Mouse (Mus musculus): ENCODE measurements around the gene Thbs3. TPM values are rescaled to one million over a fixed set of nuclear protein-coding genes. Genes with fewer than 3 reads are reported as not detected.

Gene Thbs3
- total and polyA plus RNA-seq, 2 experiments from 2014 or later, result 17.4 to 26.4 TPM

GRCm38 (mm10) chr3:89268916-89269315 lies 53.9 kb downstream of the Thbs3 start:
- H3K4me2 ChIP-seq (ENCODE audit: low read depth, low read length), result no peak overlapping the region
- H3K4me3 ChIP-seq (ENCODE audit: low read depth, low read length), result no peak overlapping the region
- TF ChIP-seq EP300 (IDR thresholded peaks at IDR 0.05; ENCODE audit: low read depth) (no peak), CTCF (IDR thresholded peaks at IDR 0.05; ENCODE audit: low read depth) (no peak)
- H3K36me3 ChIP-seq (replicated peaks; ENCODE audit: control insufficient read depth, insufficient read depth, low read length), result peaks cover 23% of the 10 kb centered on the region
- 72% methylated on average over 8 of the region's 8 CpGs for WGBS
- H3K9ac ChIP-seq (replicated peaks; ENCODE audit: low read depth, low read length), result no peak overlapping the region
- DNase-seq (ENCODE audit: low spot score), result no peak
- H3K4me1 ChIP-seq (ENCODE audit: control insufficient read depth, insufficient read depth), result peaks cover 20% of the 10 kb centered on the region
- H3K27ac ChIP-seq (ENCODE audit: low read depth), result no peak overlapping the region
- no peaks in the 10 kb centered on the region for H3K27me3 ChIP-seq (ENCODE audit: control insufficient read depth, insufficient read depth, low read length)
- H3K9me3 ChIP-seq (replicated peaks; ENCODE audit: control insufficient read depth, low read length), result no peaks in the 10 kb centered on the region
- no peak for ATAC-seq (ENCODE audit: insufficient read depth, low read depth)

GRCm38 (mm10) chr3:89270051-89270755 lies 55.2 kb downstream of the Thbs3 start, which contains the start of gene Slc50a1:
Gene Slc50a1 (minus strand): TSS chr3:89270570.
- H3K4me3 ChIP-seq (ENCODE audit: low read depth, low read length), result peak within 1 kb of the TSS; percentile 65
- H3K36me3 ChIP-seq (replicated peaks; ENCODE audit: control insufficient read depth, insufficient read depth, low read length), result peaks cover 28% of the 10 kb centered on the region
- peak within 1 kb of the TSS; percentile 85 for H3K27ac ChIP-seq (ENCODE audit: low read depth)
- H3K9me3 ChIP-seq (replicated peaks; ENCODE audit: control insufficient read depth, low read length), result no peaks in the 10 kb centered on the region
- H3K27me3 ChIP-seq (ENCODE audit: control insufficient read depth, insufficient read depth, low read length), result no peaks in the 10 kb centered on the region
- DNase-seq (ENCODE audit: low spot score) (peak; percentile 60), ATAC-seq (ENCODE audit: insufficient read depth, low read depth) (peak; percentile 67)
- H3K4me2 ChIP-seq (ENCODE audit: low read depth, low read length), result peak within 1 kb of the TSS; percentile 77
- peaks cover 20% of the 10 kb centered on the region for H3K4me1 ChIP-seq (ENCODE audit: control insufficient read depth, insufficient read depth)
- WGBS, result 2% methylated on average over 39 of the region's 39 CpGs
- peak within 1 kb of the TSS; percentile 71 for H3K9ac ChIP-seq (replicated peaks; ENCODE audit: low read depth, low read length)
- 0 out of 2 replicates have a peak, but pooled peaks have one; percentile 18 for TF ChIP-seq EP300 (IDR thresholded peaks at IDR 0.05; ENCODE audit: low read depth)
- TF ChIP-seq CTCF (IDR thresholded peaks at IDR 0.05; ENCODE audit: low read depth), result peak; percentile 39

- Histone ChIP-seq H3K27ac (ENCODE audit: low read depth) (peak overlapping the region; percentile 85), H3K9me3 (replicated peaks; ENCODE audit: control insufficient read depth, low read length) (no peaks in the 10 kb centered on the region), H3K9ac (replicated peaks; ENCODE audit: low read depth, low read length) (peak overlapping the region; percentile 71; the same call in 1 of the 2 replicates), H3K4me1 (ENCODE audit: control insufficient read depth, insufficient read depth) (peaks cover 20% of the 10 kb centered on the region), H3K36me3 (replicated peaks; ENCODE audit: control insufficient read depth, insufficient read depth, low read length) (peaks cover 35% of the 10 kb centered on the region), H3K27me3 (ENCODE audit: control insufficient read depth, insufficient read depth, low read length) (no peaks in the 10 kb centered on the region), H3K4me3 (ENCODE audit: low read depth, low read length) (peak overlapping the region; percentile 65; the same call in 1 of the 2 replicates), H3K4me2 (ENCODE audit: low read depth, low read length) (peak overlapping the region; percentile 77)
- TF ChIP-seq CTCF (IDR thresholded peaks at IDR 0.05; ENCODE audit: low read depth), result no peak
- no peak for TF ChIP-seq EP300 (IDR thresholded peaks at IDR 0.05; ENCODE audit: low read depth)
- DNase-seq (ENCODE audit: low spot score) (peak; percentile 38), ATAC-seq (ENCODE audit: insufficient read depth, low read depth) (peak; percentile 45)
- 38% methylated on average over 6 of the region's 6 CpGs for WGBS
Measured at GRCm38 (mm10) chr3:89270891-89271290, 55.9 kb downstream of the Thbs3 start.

GRCm38 (mm10) chr3:89271760-89272159 lies 56.8 kb downstream of the Thbs3 start:
- H3K9ac ChIP-seq (replicated peaks; ENCODE audit: low read depth, low read length), result no peak overlapping the region
- TF ChIP-seq CTCF (IDR thresholded peaks at IDR 0.05; ENCODE audit: low read depth) (no peak), EP300 (IDR thresholded peaks at IDR 0.05; ENCODE audit: low read depth) (no peak)
- 47% methylated on average over 6 of the region's 6 CpGs for WGBS
- no peak overlapping the region for H3K4me3 ChIP-seq (ENCODE audit: low read depth, low read length)
- ATAC-seq (ENCODE audit: insufficient read depth, low read depth), result no peak; the same call in 1 of the 2 replicates
- no peaks in the 10 kb centered on the region for H3K9me3 ChIP-seq (replicated peaks; ENCODE audit: control insufficient read depth, low read length)
- peaks cover 18% of the 10 kb centered on the region for H3K4me1 ChIP-seq (ENCODE audit: control insufficient read depth, insufficient read depth)
- H3K27ac ChIP-seq (ENCODE audit: low read depth), result no peak overlapping the region
- H3K27me3 ChIP-seq (ENCODE audit: control insufficient read depth, insufficient read depth, low read length), result no peaks in the 10 kb centered on the region
- no peak overlapping the region for H3K4me2 ChIP-seq (ENCODE audit: low read depth, low read length)
- H3K36me3 ChIP-seq (replicated peaks; ENCODE audit: control insufficient read depth, insufficient read depth, low read length), result peaks cover 38% of the 10 kb centered on the region
- DNase-seq (ENCODE audit: low spot score), result no peak

- no peak for DNase-seq (ENCODE audit: low spot score)
- H3K4me1 ChIP-seq (ENCODE audit: control insufficient read depth, insufficient read depth), result peaks cover 23% of the 10 kb centered on the region
- TF ChIP-seq CTCF (IDR thresholded peaks at IDR 0.05; ENCODE audit: low read depth), result no peak
- TF ChIP-seq EP300 (IDR thresholded peaks at IDR 0.05; ENCODE audit: low read depth), result no peak
- no peak overlapping the region for H3K27ac ChIP-seq (ENCODE audit: low read depth)
- H3K27me3 ChIP-seq (ENCODE audit: control insufficient read depth, insufficient read depth, low read length), result no peaks in the 10 kb centered on the region
- WGBS, result 86% methylated on average over 13 of the region's 13 CpGs
- no peak overlapping the region for H3K4me3 ChIP-seq (ENCODE audit: low read depth, low read length)
- ATAC-seq (ENCODE audit: insufficient read depth, low read depth), result no peak
- H3K9me3 ChIP-seq (replicated peaks; ENCODE audit: control insufficient read depth, low read length), result no peaks in the 10 kb centered on the region
- H3K9ac ChIP-seq (replicated peaks; ENCODE audit: low read depth, low read length), result no peak overlapping the region
- H3K4me2 ChIP-seq (ENCODE audit: low read depth, low read length), result no peak overlapping the region
- peaks cover 38% of the 10 kb centered on the region for H3K36me3 ChIP-seq (replicated peaks; ENCODE audit: control insufficient read depth, insufficient read depth, low read length)
Measured at GRCm38 (mm10) chr3:89276061-89276460, 61.1 kb downstream of the Thbs3 start.

MicroRNA genes within 50 kb of the gene (microRNA counts, 519-probe panel; counts per million panel counts)
- not detected for microRNA mmu-miR-92b

Small RNA genes within 50 kb of the gene (microRNA-seq; reads per million reads assigned to microRNA genes)
- gene Mir92b, result 12.0 reads per million, percentile 32 among the genes with 10 or more reads in this experiment

Other genes starting within 250 kb of the Thbs3 start
- 8.7 and 9.8 TPM in 2 replicates for gene Rusc1, start 121.9 kb upstream of the Thbs3 start, total RNA-seq (2014; rRNA removed; ENCODE audit: low replicate concordance)
- gene Rusc1, start 121.9 kb upstream of the Thbs3 start, polyA plus RNA-seq (2015; fragmentation: Nextera tagmentation; extraction: Ambion mirVana), result 8.5 and 8.6 TPM in 2 replicates
- gene Gm43738, start 114.1 kb upstream of the Thbs3 start, total RNA-seq (2014; rRNA removed; ENCODE audit: low replicate concordance), result not detected in 2 replicates
- gene Gm43738, start 114.1 kb upstream of the Thbs3 start, polyA plus RNA-seq (2015; fragmentation: Nextera tagmentation; extraction: Ambion mirVana), result not detected in 2 replicates
- 111 and 131 TPM in 2 replicates for gene Fdps, start 113.2 kb upstream of the Thbs3 start, total RNA-seq (2014; rRNA removed; ENCODE audit: low replicate concordance)
- 72.8 and 81.1 TPM in 2 replicates for gene Fdps, start 113.2 kb upstream of the Thbs3 start, polyA plus RNA-seq (2015; fragmentation: Nextera tagmentation; extraction: Ambion mirVana)
- gene Pklr, start 79.0 kb upstream of the Thbs3 start, total RNA-seq (2014; rRNA removed; ENCODE audit: low replicate concordance), result not detected in 2 replicates
- gene Pklr, start 79.0 kb upstream of the Thbs3 start, polyA plus RNA-seq (2015; fragmentation: Nextera tagmentation; extraction: Ambion mirVana), result 0.04 TPM in 1 of 2 replicates, not detected in the other
- gene Hcn3, start 55.0 kb upstream of the Thbs3 start, total RNA-seq (2014; rRNA removed; ENCODE audit: low replicate concordance), result 1.1 TPM in 1 of 2 replicates, not detected in the other
- gene Hcn3, start 55.0 kb upstream of the Thbs3 start, polyA plus RNA-seq (2015; fragmentation: Nextera tagmentation; extraction: Ambion mirVana), result 0.15 and 0.32 TPM in 2 replicates
- gene Clk2, start 50.4 kb upstream of the Thbs3 start, total RNA-seq (2014; rRNA removed; ENCODE audit: low replicate concordance), result 22.7 and 24.7 TPM in 2 replicates
- gene Clk2, start 50.4 kb upstream of the Thbs3 start, polyA plus RNA-seq (2015; fragmentation: Nextera tagmentation; extraction: Ambion mirVana), result 8.2 and 8.5 TPM in 2 replicates
- gene Scamp3, start 37.7 kb upstream of the Thbs3 start, total RNA-seq (2014; rRNA removed; ENCODE audit: low replicate concordance), result 54.4 and 60.7 TPM in 2 replicates
- 65.9 and 70.3 TPM in 2 replicates for gene Scamp3, start 37.7 kb upstream of the Thbs3 start, polyA plus RNA-seq (2015; fragmentation: Nextera tagmentation; extraction: Ambion mirVana)
- 2.1 and 2.2 TPM in 2 replicates for gene Fam189b, start 32.0 kb upstream of the Thbs3 start, total RNA-seq (2014; rRNA removed; ENCODE audit: low replicate concordance)
- gene Fam189b, start 32.0 kb upstream of the Thbs3 start, polyA plus RNA-seq (2015; fragmentation: Nextera tagmentation; extraction: Ambion mirVana), result 5.6 and 5.7 TPM in 2 replicates
- 36.2 and 36.4 TPM in 2 replicates for gene Gba, start 12.3 kb upstream of the Thbs3 start, total RNA-seq (2014; rRNA removed; ENCODE audit: low replicate concordance)
- gene Gba, start 12.3 kb upstream of the Thbs3 start, polyA plus RNA-seq (2015; fragmentation: Nextera tagmentation; extraction: Ambion mirVana), result 20.1 and 20.8 TPM in 2 replicates
- 101 and 247 TPM in 2 replicates for gene Mtx1, start 11.9 kb downstream of the Thbs3 start, total RNA-seq (2014; rRNA removed; ENCODE audit: low replicate concordance)
- gene Mtx1, start 11.9 kb downstream of the Thbs3 start, polyA plus RNA-seq (2015; fragmentation: Nextera tagmentation; extraction: Ambion mirVana), result 96.7 and 99.3 TPM in 2 replicates
- gene Muc1, start 13.9 kb downstream of the Thbs3 start, total RNA-seq (2014; rRNA removed; ENCODE audit: low replicate concordance), result 9.3 TPM in 1 of 2 replicates, not detected in the other
- gene Muc1, start 13.9 kb downstream of the Thbs3 start, polyA plus RNA-seq (2015; fragmentation: Nextera tagmentation; extraction: Ambion mirVana), result 0.20 and 0.69 TPM in 2 replicates
- gene Krtcap2, start 30.8 kb downstream of the Thbs3 start, total RNA-seq (2014; rRNA removed; ENCODE audit: low replicate concordance), result 41.8 and 76.1 TPM in 2 replicates
- 192 and 216 TPM in 2 replicates for gene Krtcap2, start 30.8 kb downstream of the Thbs3 start, polyA plus RNA-seq (2015; fragmentation: Nextera tagmentation; extraction: Ambion mirVana)
- gene Trim46, start 31.1 kb downstream of the Thbs3 start, total RNA-seq (2014; rRNA removed; ENCODE audit: low replicate concordance), result 0.08 and 0.62 TPM in 2 replicates
- 0.44 and 0.45 TPM in 2 replicates for gene Trim46, start 31.1 kb downstream of the Thbs3 start, polyA plus RNA-seq (2015; fragmentation: Nextera tagmentation; extraction: Ambion mirVana)
- 271 and 450 TPM in 2 replicates for gene Dpm3, start 44.2 kb downstream of the Thbs3 start, total RNA-seq (2014; rRNA removed; ENCODE audit: low replicate concordance)
- gene Dpm3, start 44.2 kb downstream of the Thbs3 start, polyA plus RNA-seq (2015; fragmentation: Nextera tagmentation; extraction: Ambion mirVana), result 80.3 and 85.9 TPM in 2 replicates
- gene Slc50a1, start 55.4 kb downstream of the Thbs3 start, total RNA-seq (2014; rRNA removed; ENCODE audit: low replicate concordance), result 33.7 and 54.2 TPM in 2 replicates
- 50.7 and 52.0 TPM in 2 replicates for gene Slc50a1, start 55.4 kb downstream of the Thbs3 start, polyA plus RNA-seq (2015; fragmentation: Nextera tagmentation; extraction: Ambion mirVana)
- gene Efna1, start 66.0 kb downstream of the Thbs3 start, total RNA-seq (2014; rRNA removed; ENCODE audit: low replicate concordance), result 43.1 and 46.2 TPM in 2 replicates
- gene Efna1, start 66.0 kb downstream of the Thbs3 start, polyA plus RNA-seq (2015; fragmentation: Nextera tagmentation; extraction: Ambion mirVana), result 37.2 and 38.4 TPM in 2 replicates
- not detected in 2 replicates for gene Efna3, start 107.8 kb downstream of the Thbs3 start, total RNA-seq (2014; rRNA removed; ENCODE audit: low replicate concordance)
- 0.12 and 0.44 TPM in 2 replicates for gene Efna3, start 107.8 kb downstream of the Thbs3 start, polyA plus RNA-seq (2015; fragmentation: Nextera tagmentation; extraction: Ambion mirVana)
- 2.7 and 7.2 TPM in 2 replicates for gene Efna4, start 122.8 kb downstream of the Thbs3 start, total RNA-seq (2014; rRNA removed; ENCODE audit: low replicate concordance)
- 2.6 and 3.5 TPM in 2 replicates for gene Efna4, start 122.8 kb downstream of the Thbs3 start, polyA plus RNA-seq (2015; fragmentation: Nextera tagmentation; extraction: Ambion mirVana)
- 99.0 and 115 TPM in 2 replicates for gene Adam15, start 134.8 kb downstream of the Thbs3 start, total RNA-seq (2014; rRNA removed; ENCODE audit: low replicate concordance)
- gene Adam15, start 134.8 kb downstream of the Thbs3 start, polyA plus RNA-seq (2015; fragmentation: Nextera tagmentation; extraction: Ambion mirVana), result 72.3 and 82.2 TPM in 2 replicates
- 0.39 TPM in 1 of 2 replicates, not detected in the other for gene Dcst2, start 146.8 kb downstream of the Thbs3 start, total RNA-seq (2014; rRNA removed; ENCODE audit: low replicate concordance)
- gene Dcst2, start 146.8 kb downstream of the Thbs3 start, polyA plus RNA-seq (2015; fragmentation: Nextera tagmentation; extraction: Ambion mirVana), result 0.07 TPM in 1 of 2 replicates, not detected in the other
- 0.50 TPM in 1 of 2 replicates, not detected in the other for gene Dcst1, start 150.1 kb downstream of the Thbs3 start, total RNA-seq (2014; rRNA removed; ENCODE audit: low replicate concordance)
- 0.10 and 0.29 TPM in 2 replicates for gene Dcst1, start 150.1 kb downstream of the Thbs3 start, polyA plus RNA-seq (2015; fragmentation: Nextera tagmentation; extraction: Ambion mirVana)
- 13.8 and 18.4 TPM in 2 replicates for gene Zbtb7b, start 179.6 kb downstream of the Thbs3 start, total RNA-seq (2014; rRNA removed; ENCODE audit: low replicate concordance)
- gene Zbtb7b, start 179.6 kb downstream of the Thbs3 start, polyA plus RNA-seq (2015; fragmentation: Nextera tagmentation; extraction: Ambion mirVana), result 2.4 and 2.6 TPM in 2 replicates
- gene Lenep, start 187.6 kb downstream of the Thbs3 start, total RNA-seq (2014; rRNA removed; ENCODE audit: low replicate concordance), result not detected in 2 replicates
- not detected in 2 replicates for gene Lenep, start 187.6 kb downstream of the Thbs3 start, polyA plus RNA-seq (2015; fragmentation: Nextera tagmentation; extraction: Ambion mirVana)
- 50.9 and 79.3 TPM in 2 replicates for gene Flad1, start 196.7 kb downstream of the Thbs3 start, total RNA-seq (2014; rRNA removed; ENCODE audit: low replicate concordance)
- 46.6 and 50.8 TPM in 2 replicates for gene Flad1, start 196.7 kb downstream of the Thbs3 start, polyA plus RNA-seq (2015; fragmentation: Nextera tagmentation; extraction: Ambion mirVana)
- 83.7 and 100 TPM in 2 replicates for gene Cks1b, start 203.2 kb downstream of the Thbs3 start, total RNA-seq (2014; rRNA removed; ENCODE audit: low replicate concordance)
- gene Cks1b, start 203.2 kb downstream of the Thbs3 start, polyA plus RNA-seq (2015; fragmentation: Nextera tagmentation; extraction: Ambion mirVana), result 127 and 129 TPM in 2 replicates
- gene Shc1, start 203.3 kb downstream of the Thbs3 start, total RNA-seq (2014; rRNA removed; ENCODE audit: low replicate concordance), result 82.1 and 125 TPM in 2 replicates
- gene Shc1, start 203.3 kb downstream of the Thbs3 start, polyA plus RNA-seq (2015; fragmentation: Nextera tagmentation; extraction: Ambion mirVana), result 35.0 and 35.8 TPM in 2 replicates
- gene Pygo2, start 215.0 kb downstream of the Thbs3 start, total RNA-seq (2014; rRNA removed; ENCODE audit: low replicate concordance), result 24.1 and 49.8 TPM in 2 replicates
- gene Pygo2, start 215.0 kb downstream of the Thbs3 start, polyA plus RNA-seq (2015; fragmentation: Nextera tagmentation; extraction: Ambion mirVana), result 9.6 and 10.4 TPM in 2 replicates
- 73.2 and 81.0 TPM in 2 replicates for gene Pbxip1, start 221.5 kb downstream of the Thbs3 start, total RNA-seq (2014; rRNA removed; ENCODE audit: low replicate concordance)
- gene Pbxip1, start 221.5 kb downstream of the Thbs3 start, polyA plus RNA-seq (2015; fragmentation: Nextera tagmentation; extraction: Ambion mirVana), result 75.7 and 84.4 TPM in 2 replicates
- 26.2 and 38.0 TPM in 2 replicates for gene Pmvk, start 239.4 kb downstream of the Thbs3 start, total RNA-seq (2014; rRNA removed; ENCODE audit: low replicate concordance)
- gene Pmvk, start 239.4 kb downstream of the Thbs3 start, polyA plus RNA-seq (2015; fragmentation: Nextera tagmentation; extraction: Ambion mirVana), result 50.7 and 52.9 TPM in 2 replicates